Mouse (Mus musculus) urinary bladder, postnatal 4 days (tissue): ENCODE measurements at regions not wholly inside any gene's neighbourhood (a gene's known extent, or its start where the extent isn't known, plus 50 kb on each side); places are given as distances from the start of the nearest gene placed in this dataset.
"Not testable (repeated sequence)": the region's sequence is repeated elsewhere in the genome, so short reads cannot be mapped to it uniquely, and the experiment has no call there.

ENCODE experiments used
- DNase-seq, 2 experiments: peaks; one replicate each; pipeline ENCODE4 v3.0.0; 2021 to 2022; ENCODE audit warnings: low spot score in 2 of 2

DNA sequence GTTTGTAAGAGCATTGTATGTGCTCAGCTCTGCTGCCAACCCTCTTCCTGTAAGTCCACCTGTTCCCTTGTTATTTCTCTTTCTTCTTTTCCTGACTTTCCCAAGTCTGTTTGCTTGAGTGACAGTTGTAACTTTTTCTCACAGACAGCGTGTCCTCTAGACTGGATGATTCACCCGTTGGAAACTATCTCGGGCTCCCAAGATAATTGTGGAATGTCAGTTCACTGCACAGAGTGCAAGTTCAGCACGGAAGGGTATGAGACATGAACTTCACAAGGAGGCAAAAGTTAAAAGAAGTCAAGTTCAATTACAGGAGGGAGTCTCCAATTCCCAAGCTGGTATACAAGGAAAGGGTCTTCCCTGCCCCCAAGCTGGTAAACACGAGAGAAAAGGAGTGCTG, 112.5 kb upstream of the Gm5148 start:
- DNase-seq = no peak

DNA sequence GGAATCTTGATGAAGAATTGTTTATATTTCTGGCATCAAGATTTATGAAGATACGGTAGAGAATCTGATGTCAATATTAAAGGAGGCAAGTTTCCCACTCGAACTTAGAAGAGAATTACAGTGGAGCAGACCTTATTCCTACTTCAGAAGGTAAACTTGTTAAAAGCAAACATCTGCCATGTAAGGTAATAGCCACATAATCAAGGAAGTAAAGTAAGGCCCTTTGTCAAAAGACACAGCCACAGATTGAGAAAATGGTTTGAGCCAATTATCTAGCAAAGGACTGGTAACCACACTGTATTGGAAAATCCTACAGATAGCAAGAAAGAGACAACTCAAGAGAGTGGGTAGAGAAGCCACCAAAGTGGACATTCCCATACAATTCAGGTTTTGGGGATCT, 111.4 kb upstream of the Gm5148 start:
- no peak for DNase-seq

DNA sequence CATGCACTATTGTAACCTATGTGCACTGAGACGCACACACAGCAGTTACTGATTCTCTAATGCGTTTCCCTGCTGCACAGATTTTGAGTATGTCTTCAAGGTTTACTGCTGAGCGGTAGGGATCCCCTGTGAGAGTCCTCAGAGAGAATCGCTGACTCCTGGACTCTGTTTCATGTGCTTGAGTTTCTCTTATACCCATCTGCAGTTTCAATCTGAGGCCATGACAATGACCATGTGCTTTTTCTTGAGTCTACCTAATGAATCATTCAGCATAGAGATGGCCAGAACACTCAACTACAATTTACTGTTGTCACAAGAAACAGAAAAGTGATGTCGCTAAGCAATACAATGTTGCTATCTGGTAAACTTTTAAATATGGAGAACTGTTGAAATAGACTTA, 110.8 kb upstream of the Gm5148 start:
- no peak for DNase-seq

DNA sequence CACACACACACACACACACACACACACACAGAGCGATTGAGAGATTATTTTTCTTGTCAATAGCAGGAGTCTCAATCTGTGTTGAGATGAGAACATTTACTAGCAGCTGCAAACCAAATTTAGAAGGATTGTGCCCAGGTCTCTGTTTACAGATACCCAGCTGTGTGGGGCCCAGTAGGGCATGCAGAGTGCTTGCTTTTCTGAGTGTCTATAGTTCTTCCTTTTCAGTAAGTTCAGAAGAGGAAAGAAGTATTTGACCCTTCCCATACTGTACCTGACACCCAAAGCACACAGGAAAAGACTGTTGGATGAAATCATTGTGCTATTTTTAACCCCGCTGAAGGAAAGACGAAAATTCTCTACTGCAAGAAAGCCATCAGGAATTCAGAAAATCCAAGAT, 110.3 kb upstream of the Gm5148 start:
- no peak for DNase-seq

- DNase-seq = no peak
These were observed 109.1 kb upstream of the Gm5148 start for GRCm38 (mm10) chr3:37833387-37833786.

- no peak for DNase-seq
These were observed 103.3 kb upstream of the Gm5148 start for GRCm38 (mm10) chr3:37827546-37827945.

DNA sequence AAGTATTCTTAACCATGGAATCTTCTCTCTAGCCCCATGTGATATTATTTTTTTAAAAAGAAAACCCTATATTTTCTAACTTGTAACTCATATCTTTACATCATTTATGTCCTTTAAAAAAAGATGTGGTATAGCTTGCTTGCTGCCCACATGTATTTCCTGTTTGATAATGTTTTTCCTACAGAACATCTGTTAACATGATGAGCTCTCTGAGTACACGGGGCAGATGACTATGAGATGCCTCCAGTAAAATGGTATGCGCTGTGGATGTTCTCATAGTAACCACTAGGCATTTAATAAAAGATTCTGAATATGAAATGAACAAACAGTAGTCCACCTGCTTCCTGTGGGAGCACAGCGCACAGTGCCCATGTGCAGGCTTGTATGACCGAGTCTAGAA, 101.3 kb upstream of the Gm5148 start:
- DNase-seq = no peak

DNA sequence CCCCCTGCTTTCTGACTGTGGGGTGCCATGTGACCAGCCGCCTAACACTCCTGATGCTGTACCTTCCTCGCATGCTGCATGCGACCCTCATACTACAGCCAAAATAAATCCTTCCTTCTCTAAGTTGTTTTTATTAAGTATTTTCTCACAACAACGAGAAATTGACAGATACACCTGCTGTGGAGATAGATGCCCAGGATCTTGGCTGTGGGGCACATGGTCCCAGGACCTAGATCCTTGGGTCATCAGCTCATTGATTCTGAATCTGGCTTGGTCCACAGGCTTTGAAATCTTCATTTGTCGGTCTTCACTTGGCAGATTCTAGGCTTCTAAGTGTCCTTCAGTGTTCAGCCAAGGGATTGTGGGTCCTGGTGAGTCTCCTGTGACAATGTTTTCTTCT, 100.4 kb upstream of the Gm5148 start:
- DNase-seq = no peak

GRCm38 (mm10) chr3:37819503-37819902, 95.2 kb upstream of the Gm5148 start:
- no peak for DNase-seq

DNA sequence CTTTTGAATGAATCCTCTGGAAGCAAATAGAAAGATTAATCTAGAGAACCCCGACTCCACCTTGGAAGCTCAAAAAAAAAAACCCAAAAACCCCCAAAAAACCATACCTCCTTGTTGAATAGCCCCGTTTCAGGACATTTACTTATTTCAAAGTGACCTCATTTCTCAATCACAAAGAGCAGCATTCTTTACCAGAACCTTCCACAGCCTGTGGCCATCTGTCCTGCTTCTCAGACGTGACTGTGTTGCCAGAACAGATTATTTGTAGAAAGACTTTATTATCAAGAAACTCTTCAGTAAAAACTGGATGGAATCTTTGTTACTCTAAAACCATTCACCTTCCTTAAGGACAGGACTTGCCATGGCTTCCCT, 93.1 kb upstream of the Gm5148 start:
- no peak for DNase-seq

- DNase-seq = no peak
These were observed 92.6 kb upstream of the Gm5148 start for GRCm38 (mm10) chr3:37816781-37817433.

DNA sequence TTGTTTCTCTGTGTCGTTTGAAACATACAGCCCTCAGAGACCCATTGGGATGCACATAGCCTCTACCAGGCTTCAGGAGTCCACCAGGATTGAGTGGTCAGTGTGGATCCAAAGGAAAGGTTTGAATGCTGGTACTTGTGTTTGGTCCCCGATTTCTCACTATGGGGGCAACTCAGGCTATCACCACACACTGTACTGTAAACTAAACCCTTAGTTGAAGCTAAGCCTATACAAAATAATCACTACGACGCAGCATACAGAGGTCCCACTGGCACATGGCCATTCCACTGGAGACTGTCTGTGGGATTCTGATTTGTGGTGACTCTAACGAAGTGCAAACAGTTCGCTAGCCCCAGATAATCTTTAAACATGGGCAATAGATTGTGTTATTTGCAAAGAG, 91.5 kb upstream of the Gm5148 start:
- DNase-seq = no peak

GRCm38 (mm10) chr3:37812936-37813335, 88.6 kb upstream of the Gm5148 start:
- no peak for DNase-seq

- DNase-seq = no peak
These were observed 87.1 kb upstream of the Gm5148 start for GRCm38 (mm10) chr3:37811429-37811828.

- no peak for DNase-seq
These were observed 86.5 kb upstream of the Gm5148 start for GRCm38 (mm10) chr3:37810763-37811162.

DNA sequence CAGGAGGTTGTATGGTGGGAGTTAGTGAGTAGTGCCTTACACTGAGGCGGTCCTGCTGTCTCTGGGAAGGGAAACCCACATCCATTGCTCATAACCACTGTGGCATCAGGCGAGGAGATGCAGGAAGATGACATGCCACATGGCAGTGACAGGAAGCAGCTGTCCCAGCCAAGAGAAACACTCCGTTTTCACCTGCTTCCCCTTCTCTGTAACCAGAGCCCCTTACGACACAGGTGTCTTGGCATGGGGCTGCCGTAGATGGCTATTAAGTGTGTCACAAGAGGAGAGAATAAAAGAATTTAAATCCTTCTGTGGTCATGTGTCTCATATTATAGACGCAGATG, 81.5 kb upstream of the Gm5148 start:
- no peak for DNase-seq

DNA sequence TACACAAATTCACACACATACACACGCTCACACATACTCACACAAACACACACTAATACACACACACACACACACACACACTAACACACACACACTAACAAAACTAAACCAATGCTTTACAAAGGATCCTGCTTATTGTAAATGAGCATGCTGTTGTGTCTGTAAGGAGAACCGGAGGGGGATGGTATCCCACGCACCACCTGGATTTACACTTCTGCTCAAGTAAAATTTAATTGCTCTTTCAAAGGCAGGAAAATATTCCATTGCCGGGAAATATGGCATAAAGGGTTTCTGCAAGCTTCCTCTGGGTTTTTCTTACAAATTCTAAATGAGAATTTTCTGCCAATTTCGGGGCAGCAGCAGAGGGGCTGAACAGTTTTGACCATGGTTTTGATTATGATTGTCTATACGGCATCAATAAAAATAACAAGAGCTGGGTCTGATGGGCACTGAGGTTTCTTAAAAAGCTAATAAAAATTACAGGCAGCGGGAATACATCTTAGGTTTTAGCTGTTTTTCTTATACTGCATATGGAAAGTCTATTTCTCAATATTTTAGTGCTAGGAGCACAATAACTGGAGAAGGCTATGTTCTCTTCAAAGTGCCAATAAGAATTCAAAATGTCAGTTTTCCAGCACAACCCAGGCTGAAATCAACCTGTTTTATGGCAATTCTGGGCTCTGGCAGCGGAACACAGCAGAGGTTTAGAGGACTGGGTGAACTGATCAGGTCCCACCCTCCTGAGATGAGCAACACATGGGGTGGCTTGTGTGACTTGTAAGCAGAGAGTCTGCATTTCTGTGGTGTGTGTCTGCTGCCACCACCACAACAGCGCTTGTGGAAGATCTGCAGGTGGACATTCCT, 80.9 kb upstream of the Gm5148 start:
- DNase-seq = no peak

- no peak for DNase-seq
These were observed 80.0 kb upstream of the Gm5148 start for GRCm38 (mm10) chr3:37804261-37804660.

DNA sequence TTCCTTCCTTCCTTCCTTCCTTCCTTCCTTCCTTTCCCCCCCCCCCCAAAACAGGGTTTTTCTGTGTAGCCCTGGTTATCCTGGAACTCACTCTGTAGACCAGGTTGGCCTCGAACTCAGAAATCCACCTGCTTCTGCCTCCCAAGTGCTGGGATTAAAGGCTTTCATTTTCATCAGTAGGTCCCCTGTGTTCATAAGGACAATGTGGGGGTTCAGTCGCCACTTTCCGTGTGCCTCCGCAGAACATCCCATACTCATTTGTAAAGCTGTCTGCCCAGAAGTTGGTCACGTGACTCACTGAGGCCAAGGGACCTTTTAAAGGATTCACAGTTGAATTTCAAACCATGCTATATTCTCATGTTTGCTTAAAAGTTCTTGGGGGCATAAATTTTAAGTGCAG, 79.5 kb upstream of the Gm5148 start:
- not testable (repeated sequence) for DNase-seq

DNA sequence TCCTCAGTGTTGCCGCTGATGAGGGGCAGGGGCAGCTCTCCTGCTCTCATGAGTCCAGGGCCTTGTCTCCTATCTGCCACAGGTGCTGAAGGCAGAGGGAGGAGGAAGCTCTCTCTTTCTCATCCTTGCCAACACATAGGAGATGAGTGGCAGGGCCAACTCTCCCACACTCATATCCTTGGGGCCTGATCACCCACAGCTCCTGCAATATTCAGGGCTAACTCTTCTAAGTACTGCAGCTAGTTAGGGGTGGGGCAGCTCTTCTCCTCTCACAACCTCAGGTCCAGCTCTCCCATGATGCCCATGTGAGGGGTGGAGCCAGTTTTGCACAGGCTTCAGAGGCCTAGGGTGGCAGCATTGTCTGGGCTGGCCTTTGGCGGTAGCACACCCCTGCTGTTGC, 77.3 kb upstream of the Gm5148 start:
- no peak for DNase-seq

DNA sequence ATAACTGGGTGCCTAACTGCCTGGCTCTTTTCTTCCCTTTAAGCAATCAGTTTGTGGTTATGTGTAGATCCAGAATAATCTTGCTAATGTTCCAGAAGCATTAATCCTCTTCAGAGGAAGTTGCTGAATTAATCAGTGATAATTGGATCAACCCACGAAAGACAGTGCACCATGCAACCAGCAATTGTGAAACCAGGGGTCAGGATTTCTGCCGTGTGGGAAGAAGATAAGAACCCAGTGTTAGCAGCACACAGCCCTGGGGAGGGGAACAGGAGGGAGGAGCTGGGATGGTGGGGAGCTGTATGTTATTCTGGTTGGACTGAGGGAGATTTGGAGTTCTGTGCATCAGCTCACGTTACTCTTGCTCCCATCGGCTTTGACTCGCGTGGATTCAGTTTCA, 75.5 kb upstream of the Gm5148 start:
- DNase-seq = no peak

GRCm38 (mm10) chr3:37789711-37790110, 65.4 kb upstream of the Gm5148 start:
- DNase-seq = no peak

DNA sequence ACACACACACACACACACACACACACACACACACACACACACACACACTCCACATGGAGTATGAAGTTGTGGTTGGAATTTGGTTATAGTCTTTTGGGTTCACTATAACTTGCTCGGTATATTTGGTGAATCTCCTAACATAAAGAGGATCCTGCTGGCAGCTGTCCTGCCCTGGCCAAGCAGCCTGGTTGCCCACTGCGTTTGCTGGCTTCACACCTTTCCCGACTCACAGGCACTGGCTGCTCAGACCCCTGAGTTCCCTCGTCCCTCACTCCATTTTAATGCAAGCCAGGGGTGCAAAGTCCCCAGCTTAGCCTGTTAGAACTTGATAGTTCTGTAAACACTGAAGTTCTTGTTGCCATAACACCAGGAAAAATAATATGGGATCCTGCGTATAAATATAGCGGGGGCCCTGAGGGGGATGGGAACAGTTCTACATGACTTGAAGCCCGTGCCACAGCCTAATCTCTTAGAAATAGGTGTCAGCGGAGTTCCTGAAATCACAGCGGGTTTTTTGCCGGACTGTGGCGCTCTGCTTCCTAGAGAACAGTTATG, 64.9 kb upstream of the Gm5148 start:
- no peak for DNase-seq
